Comparison of ENCODE assay signal across 8 mouse cellular contexts in genomic region chr12:105705799-105706487, GRCm38 (mm10). TPM values are rescaled to one million over a fixed set of nuclear protein-coding genes. Genes with fewer than 3 reads are reported as not detected.
DNase-seq lines count a peak whose midpoint lies in the region; ATAC-seq and TF ChIP-seq lines count a peak whose summit lies in the region.

Gene Ak7 (plus strand): TSS chr12:105705976.

- H3K27me3 ChIP-seq in intestine, embryonic 16.5 days (replicated peaks; ENCODE audit: control insufficient read depth, insufficient read depth, low read length): no peaks in the 10 kb centered on the region
- no peaks in the 10 kb centered on the region for H3K27me3 ChIP-seq in liver, postnatal 0 days (ENCODE audit: insufficient read depth, low read length)

- no peak for TF ChIP-seq EP300 in liver, postnatal 0 days (IDR thresholded peaks at IDR 0.05; ENCODE audit: low read depth)

- H3K9me3 ChIP-seq in intestine, embryonic 16.5 days (ENCODE audit: control insufficient read depth, low read length): no peaks in the 10 kb centered on the region
- no peaks in the 10 kb centered on the region for H3K9me3 ChIP-seq in liver, postnatal 0 days (ENCODE audit: low read length)

- H3K27ac ChIP-seq in intestine, embryonic 16.5 days (ENCODE audit: low read length): no peak within 1 kb of the TSS
- no peak within 1 kb of the TSS for H3K27ac ChIP-seq in liver, postnatal 0 days (ENCODE audit: low read depth)

- 12% methylated on average over 22 of the region's 22 CpGs for WGBS in intestine, embryonic 16.5 days
- WGBS in liver, postnatal 0 days (ENCODE audit: insufficient replicate concordance): 11% methylated on average over 22 of the region's 22 CpGs

- DNase-seq in heart, adult 11 months: peak; percentile 95
- DNase-seq in heart, adult 8-10 months (ENCODE audit: low spot score): no peak
- peak; percentile 81 for DNase-seq in c-Kit-positive CD71-positive TER-119-positive erythroid progenitor cells, embryonic 14.5 days (ENCODE audit: low spot score)
- peak; percentile 44 to 69 for DNase-seq in gastrocnemius, postnatal 4 days (ENCODE audit: low spot score in 2 of 2)
- DNase-seq in liver, postnatal 0 days: peak; percentile 94
- DNase-seq in ovary, adult 18-20 months (ENCODE audit: low spot score): peak; percentile 79
- DNase-seq in urinary bladder, postnatal 36 days (ENCODE audit: low spot score in 2 of 2): peak; percentile 60 to 74

- no peak within 1 kb of the TSS for H3K9ac ChIP-seq in intestine, embryonic 16.5 days (ENCODE audit: low read depth, low read length)
- no peak within 1 kb of the TSS for H3K9ac ChIP-seq in liver, postnatal 0 days (replicated peaks)

- no peak for TF ChIP-seq CTCF in liver, postnatal 0 days (IDR thresholded peaks at IDR 0.05; ENCODE audit: low read depth)

- ATAC-seq in intestine, embryonic 16.5 days: peak; percentile 98
- peak; percentile 99 for ATAC-seq in liver, postnatal 0 days

- no peaks in the 10 kb centered on the region for H3K36me3 ChIP-seq in intestine, embryonic 16.5 days (ENCODE audit: control insufficient read depth, insufficient read depth, low read length)
- H3K36me3 ChIP-seq in liver, postnatal 0 days (replicated peaks; ENCODE audit: insufficient read depth, low read length): peaks cover 1% of the 10 kb centered on the region; the same call in 1 of the 2 replicates

- peaks cover 4% of the 10 kb centered on the region for H3K4me1 ChIP-seq in intestine, embryonic 16.5 days (ENCODE audit: control insufficient read depth, insufficient read depth, low read length)
- peaks cover 7% of the 10 kb centered on the region for H3K4me1 ChIP-seq in liver, postnatal 0 days (ENCODE audit: insufficient read depth)

- peak within 1 kb of the TSS; percentile 15; the same call in 1 of the 2 replicates for H3K4me3 ChIP-seq in intestine, embryonic 16.5 days (ENCODE audit: low read length)
- 0 out of 2 replicates have a peak within 1 kb of the TSS, but pooled peaks have one; percentile 2 for H3K4me3 ChIP-seq in liver, postnatal 0 days (ENCODE audit: low read depth, low read length)

- peak within 1 kb of the TSS; percentile 45 for H3K4me2 ChIP-seq in intestine, embryonic 16.5 days (ENCODE audit: low read depth, low read length)
- H3K4me2 ChIP-seq in liver, postnatal 0 days (ENCODE audit: low read depth, low read length): peak within 1 kb of the TSS; percentile 57

RNA-seq across cellular contexts. Expression of gene Ak7, which starts in this region (rescaled TPM):
- not detected for total RNA-seq in heart, adult 8-10 months (2022)
- under 1 TPM in 1 of 2 experiments, not detected in 1; 0.13 TPM for total RNA-seq in gastrocnemius, postnatal 4 days (2021)
- polyA plus RNA-seq in intestine, embryonic 16.5 days (2015; fragmentation: Nextera tagmentation; extraction: Ambion mirVana): 0.40 and 0.49 TPM in 2 replicates
- polyA plus RNA-seq in liver, postnatal 0 days (2015; fragmentation: Nextera tagmentation; extraction: Ambion mirVana): 0.18 and 0.21 TPM in 2 replicates

Comparison
In these comparisons a context has a peak if more than half of its experiments do, and no peak if none do; other contexts are left out.
1. Peak in DNase-seq in gastrocnemius, postnatal 4 days; RNA of the gene not detected or under 1 TPM.
2. Peak in ATAC-seq, H3K4me3 ChIP-seq and H3K4me2 ChIP-seq in intestine, embryonic 16.5 days; RNA of the gene not detected or under 1 TPM.
3. Peak in DNase-seq, ATAC-seq, H3K4me3 ChIP-seq and H3K4me2 ChIP-seq in liver, postnatal 0 days; RNA of the gene not detected or under 1 TPM.